Comparison of ENCODE assay signal across 17 mouse cellular contexts in the genomic region with DNA sequence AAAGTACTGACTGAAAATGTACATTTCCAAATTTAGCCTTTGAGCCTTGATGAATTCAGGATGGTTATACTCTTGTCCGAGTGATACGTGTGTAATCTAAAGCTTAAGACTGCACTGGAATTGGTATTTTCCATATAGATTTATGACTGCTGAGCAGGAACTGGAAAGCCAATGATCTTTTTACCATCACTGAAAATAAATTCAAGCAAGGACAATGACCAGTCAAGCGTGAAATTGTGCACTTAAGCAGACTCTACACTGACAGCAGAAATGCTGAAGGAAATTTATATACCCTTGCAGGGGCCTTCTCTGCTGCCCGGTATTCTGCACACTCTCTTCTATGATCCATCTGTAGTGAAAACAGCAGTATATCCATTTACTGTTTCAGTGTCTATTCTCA.
A peak's percentile ranks its signal among the peaks of the same experiment; 100 is the strongest.
DNase-seq lines count a peak whose midpoint lies in the region; ATAC-seq and TF ChIP-seq lines count a peak whose summit lies in the region.
"Had no signal": no experiment of that assay in that cellular context is flagged by ENCODE, and none has a peak within 500 bp of the region (broad histone marks: within the 10 kb centered on the region; RNA-seq: fewer than 3 reads in every experiment).

No protein-coding gene starts in this region.

- H3K9me3 ChIP-seq in midbrain, embryonic 12.5 days, result no peaks in the 10 kb centered on the region
- no peaks in the 10 kb centered on the region for H3K9me3 ChIP-seq in midbrain, embryonic 16.5 days (replicated peaks; ENCODE audit: control insufficient read depth, low read length, poor library complexity, severe bottlenecking)
- no peaks in the 10 kb centered on the region for H3K9me3 ChIP-seq in midbrain, postnatal 0 days (ENCODE audit: low read length)
- H3K9me3 ChIP-seq in stomach, postnatal 0 days (ENCODE audit: control insufficient read depth, low read length), result no peaks in the 10 kb centered on the region
- H3K9me3 ChIP-seq: heart, embryonic 12.5 days; limb, embryonic 15.5 days had no signal

- H3K4me2 ChIP-seq in midbrain, embryonic 12.5 days (replicated peaks), result no peak overlapping the region
- H3K4me2 ChIP-seq in midbrain, embryonic 16.5 days (ENCODE audit: low read length), result no peak overlapping the region
- no peak overlapping the region for H3K4me2 ChIP-seq in midbrain, postnatal 0 days (ENCODE audit: low read depth, low read length, poor library complexity, severe bottlenecking)
- H3K4me2 ChIP-seq in stomach, postnatal 0 days (replicated peaks; ENCODE audit: low read depth), result no peak overlapping the region
- H3K4me2 ChIP-seq: heart, embryonic 12.5 days; limb, embryonic 15.5 days had no signal

- H3K36me3 ChIP-seq in midbrain, embryonic 12.5 days, result no peaks in the 10 kb centered on the region
- H3K36me3 ChIP-seq in midbrain, embryonic 16.5 days (ENCODE audit: control insufficient read depth, insufficient read depth, low read length), result no peaks in the 10 kb centered on the region
- no peaks in the 10 kb centered on the region for H3K36me3 ChIP-seq in midbrain, postnatal 0 days (ENCODE audit: insufficient read depth, low read length)
- H3K36me3 ChIP-seq in stomach, postnatal 0 days (ENCODE audit: control insufficient read depth, insufficient read depth, low read length), result no peaks in the 10 kb centered on the region
- H3K36me3 ChIP-seq: heart, embryonic 12.5 days; limb, embryonic 15.5 days had no signal

- no peaks in the 10 kb centered on the region for H3K4me1 ChIP-seq in midbrain, embryonic 12.5 days
- no peaks in the 10 kb centered on the region for H3K4me1 ChIP-seq in midbrain, embryonic 16.5 days (ENCODE audit: control insufficient read depth, insufficient read depth, low read length)
- no peaks in the 10 kb centered on the region for H3K4me1 ChIP-seq in midbrain, postnatal 0 days (ENCODE audit: insufficient read depth, low read length)
- no peaks in the 10 kb centered on the region for H3K4me1 ChIP-seq in stomach, postnatal 0 days (replicated peaks; ENCODE audit: control insufficient read depth, insufficient read depth)
- H3K4me1 ChIP-seq: heart, embryonic 12.5 days; limb, embryonic 15.5 days had no signal

- ATAC-seq in midbrain, embryonic 12.5 days (ENCODE audit: low FRiP score, low read depth), result peak; percentile 60; the same call in 1 of the 2 replicates
- ATAC-seq in midbrain, embryonic 16.5 days, result no peak
- no peak; the same call in 1 of the 2 replicates for ATAC-seq in midbrain, postnatal 0 days (ENCODE audit: low FRiP score)
- no peak for ATAC-seq in stomach, postnatal 0 days (ENCODE audit: low FRiP score, low TSS enrichment)

- TF ChIP-seq EP300 in stomach, postnatal 0 days (optimal IDR thresholded peaks at IDR 0.05), result no peak

- DNase-seq in cerebellum, postnatal 14 days, result peak; percentile 13 to 25
- no peak for DNase-seq in cerebellum, adult 18-20 months
- peak; percentile 54 for DNase-seq in midbrain, postnatal 0 days (ENCODE audit: low spot score)
- DNase-seq in stomach, postnatal 0 days (ENCODE audit: low spot score), result no peak
- no peak for DNase-seq in lung, adult 18-20 months
- no peak for DNase-seq in heart, adult 8-10 months (ENCODE audit: low spot score)
- DNase-seq: adrenal gland, postnatal 14 days; gastrocnemius, postnatal 36 days; kidney, adult 8-10 months; lung, adult 2 months; right cerebral cortex, postnatal 14 days had no signal

- H3K27me3 ChIP-seq in midbrain, embryonic 12.5 days, result no peaks in the 10 kb centered on the region
- no peaks in the 10 kb centered on the region for H3K27me3 ChIP-seq in midbrain, embryonic 16.5 days (ENCODE audit: control insufficient read depth, insufficient read depth, low read depth, low read length)
- H3K27me3 ChIP-seq in midbrain, postnatal 0 days (ENCODE audit: insufficient read depth, low read length), result no peaks in the 10 kb centered on the region
- H3K27me3 ChIP-seq in stomach, postnatal 0 days (ENCODE audit: control insufficient read depth, insufficient read depth, low read length), result no peaks in the 10 kb centered on the region
- H3K27me3 ChIP-seq: heart, embryonic 12.5 days; limb, embryonic 15.5 days had no signal

- no peak overlapping the region for H3K9ac ChIP-seq in midbrain, embryonic 12.5 days (replicated peaks)
- no peak overlapping the region for H3K9ac ChIP-seq in midbrain, embryonic 16.5 days (ENCODE audit: low read depth, low read length)
- no peak overlapping the region for H3K9ac ChIP-seq in midbrain, postnatal 0 days (replicated peaks; ENCODE audit: low read length, poor library complexity, severe bottlenecking)
- no peak overlapping the region for H3K9ac ChIP-seq in stomach, postnatal 0 days (ENCODE audit: low read length)
- H3K9ac ChIP-seq: heart, embryonic 12.5 days; limb, embryonic 15.5 days had no signal

- 61% methylated on average over 4 of the region's 4 CpGs for WGBS in midbrain, embryonic 12.5 days
- 52% methylated on average over 4 of the region's 4 CpGs for WGBS in midbrain, embryonic 16.5 days
- WGBS in midbrain, postnatal 0 days, result 59% methylated on average over 4 of the region's 4 CpGs
- 78% methylated on average over 4 of the region's 4 CpGs for WGBS in stomach, postnatal 0 days

- no peak overlapping the region for H3K27ac ChIP-seq in midbrain, embryonic 12.5 days (replicated peaks)
- H3K27ac ChIP-seq in midbrain, embryonic 16.5 days (ENCODE audit: low read length), result no peak overlapping the region
- no peak overlapping the region for H3K27ac ChIP-seq in midbrain, postnatal 0 days (ENCODE audit: low read depth, low read length)
- no peak overlapping the region for H3K27ac ChIP-seq in stomach, postnatal 0 days (replicated peaks)
- H3K27ac ChIP-seq: left cerebral cortex, adult 2 months; limb, embryonic 15.5 days had no signal

- no peak overlapping the region for H3K4me3 ChIP-seq in midbrain, embryonic 12.5 days
- H3K4me3 ChIP-seq in midbrain, embryonic 16.5 days (ENCODE audit: low read depth, low read length), result no peak overlapping the region
- no peak overlapping the region for H3K4me3 ChIP-seq in midbrain, postnatal 0 days (ENCODE audit: low read depth, low read length)
- H3K4me3 ChIP-seq in stomach, postnatal 0 days (ENCODE audit: low read depth, low read length), result no peak overlapping the region
- H3K4me3 ChIP-seq: erythroblast, embryonic 14.5 days; heart, embryonic 12.5 days; left cerebral cortex, adult 2 months; limb, embryonic 15.5 days had no signal

- TF ChIP-seq CTCF in midbrain, postnatal 0 days (IDR thresholded peaks at IDR 0.05), result no peak
- no peak for TF ChIP-seq CTCF in stomach, postnatal 0 days (IDR thresholded peaks at IDR 0.05; ENCODE audit: low read depth)

Comparison
In these comparisons a context has a peak if more than half of its experiments do, and no peak if none do; other contexts are left out.
1. DNase-seq: peak in cerebellum, postnatal 14 days (2 of 2) and midbrain, postnatal 0 days (single experiment); none in cerebellum, adult 18-20 months (0 of 2), stomach, postnatal 0 days (single experiment), lung, adult 18-20 months (0 of 2) and heart, adult 8-10 months (single experiment).